Comparison of ENCODE assay signal across 8 mouse cellular contexts in the genomic region with DNA sequence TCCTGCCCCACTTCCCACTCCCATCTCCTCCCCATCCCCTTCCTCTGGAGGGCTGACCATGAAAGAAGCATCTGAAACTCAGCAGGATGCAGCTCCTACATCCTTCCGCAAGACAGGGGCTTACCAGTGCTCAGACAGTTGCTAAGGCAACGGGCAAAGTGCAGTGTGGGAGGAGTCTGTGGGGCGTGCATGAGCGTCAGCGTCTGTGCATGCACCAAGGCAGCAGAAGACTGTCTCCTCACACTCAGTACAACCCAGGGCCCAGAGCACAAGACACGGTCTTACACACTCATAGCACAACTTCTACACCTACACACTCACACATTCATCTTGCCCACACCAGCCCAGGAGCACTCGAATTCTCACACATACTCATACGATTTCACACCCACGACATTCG.
DNase-seq lines count a peak whose midpoint lies in the region; ATAC-seq and TF ChIP-seq lines count a peak whose summit lies in the region.

No protein-coding gene starts in this region.

- no peak for DNase-seq in lung, adult 2 months
- peak; percentile 76 for DNase-seq in intestine, embryonic 14.5 days (ENCODE audit: low spot score)
- DNase-seq in retina, embryonic 14.5 days (ENCODE audit: low spot score), result peak; percentile 68
- no peak for DNase-seq in gastrocnemius, adult 18-20 months (ENCODE audit: low spot score)
- no peak for DNase-seq in heart, adult 9 months (ENCODE audit: low spot score in 2 of 2)

- 21% methylated on average over 10 of the region's 10 CpGs for WGBS in lung, embryonic 16.5 days
- WGBS in lung, adult 2 months, result 39% methylated on average over 10 of the region's 10 CpGs
- WGBS in embryonic facial prominence, embryonic 13.5 days, result 37% methylated on average over 10 of the region's 10 CpGs
- WGBS in intestine, embryonic 14.5 days, result 24% methylated on average over 10 of the region's 10 CpGs
- WGBS in limb, embryonic 13.5 days, result 37% methylated on average over 10 of the region's 10 CpGs

- no peak for TF ChIP-seq POLR2A in lung, adult 2 months (IDR thresholded peaks at IDR 0.05; ENCODE audit: borderline replicate concordance, extremely low read depth, low read depth, low read length)

- no peak overlapping the region for H3K4me2 ChIP-seq in lung, embryonic 16.5 days (ENCODE audit: low read depth, low read length)
- no peak overlapping the region for H3K4me2 ChIP-seq in embryonic facial prominence, embryonic 13.5 days
- no peak overlapping the region for H3K4me2 ChIP-seq in intestine, embryonic 14.5 days (ENCODE audit: low read length)
- 0 out of 2 replicates have a peak overlapping the region, but pooled peaks have one; percentile 14 for H3K4me2 ChIP-seq in limb, embryonic 13.5 days (replicated peaks)

- peak; percentile 75; the same call in 1 of the 2 replicates for ATAC-seq in lung, embryonic 16.5 days (ENCODE audit: low read depth)
- 0 out of 2 replicates have a peak, but pooled peaks have one; percentile 16 for ATAC-seq in embryonic facial prominence, embryonic 13.5 days (ENCODE audit: insufficient number of reproducible peaks, insufficient read depth, low FRiP score, low TSS enrichment, low read depth)
- ATAC-seq in intestine, embryonic 14.5 days (replicated peaks; ENCODE audit: low FRiP score, low TSS enrichment, low read depth), result peak; percentile 90
- peak; percentile 44; the same call in 1 of the 2 replicates for ATAC-seq in limb, embryonic 13.5 days (ENCODE audit: low FRiP score, low read depth)

- H3K27me3 ChIP-seq in lung, embryonic 16.5 days (ENCODE audit: control insufficient read depth, insufficient read depth, low read depth, low read length), result no peaks in the 10 kb centered on the region
- H3K27me3 ChIP-seq in embryonic facial prominence, embryonic 13.5 days, result no peaks in the 10 kb centered on the region
- H3K27me3 ChIP-seq in intestine, embryonic 14.5 days (replicated peaks; ENCODE audit: control insufficient read depth, insufficient read depth, low read length), result no peaks in the 10 kb centered on the region
- peaks cover 2% of the 10 kb centered on the region; the same call in 1 of the 2 replicates for H3K27me3 ChIP-seq in limb, embryonic 13.5 days

- H3K27ac ChIP-seq in lung, embryonic 16.5 days (ENCODE audit: low read length), result no peak overlapping the region
- H3K27ac ChIP-seq in embryonic facial prominence, embryonic 13.5 days, result no peak overlapping the region
- H3K27ac ChIP-seq in intestine, embryonic 14.5 days (ENCODE audit: low read depth), result peak overlapping the region; percentile 44; the same call in 1 of the 2 replicates
- H3K27ac ChIP-seq in limb, embryonic 13.5 days, result no peak overlapping the region

- no peak overlapping the region for H3K4me3 ChIP-seq in lung, embryonic 16.5 days (ENCODE audit: low read length)
- H3K4me3 ChIP-seq in lung, adult 2 months (replicated peaks; ENCODE audit: extremely low read depth, low read depth, low read length), result no peak overlapping the region
- no peak overlapping the region for H3K4me3 ChIP-seq in embryonic facial prominence, embryonic 13.5 days
- H3K4me3 ChIP-seq in intestine, embryonic 14.5 days (ENCODE audit: low read depth, low read length), result no peak overlapping the region
- H3K4me3 ChIP-seq in limb, embryonic 13.5 days, result no peak overlapping the region

- no peaks in the 10 kb centered on the region for H3K9me3 ChIP-seq in lung, embryonic 16.5 days (ENCODE audit: control insufficient read depth, low read length)
- no peaks in the 10 kb centered on the region for H3K9me3 ChIP-seq in embryonic facial prominence, embryonic 13.5 days
- H3K9me3 ChIP-seq in intestine, embryonic 14.5 days (ENCODE audit: control insufficient read depth, low read length), result no peaks in the 10 kb centered on the region
- no peaks in the 10 kb centered on the region for H3K9me3 ChIP-seq in limb, embryonic 13.5 days

- H3K9ac ChIP-seq in lung, embryonic 16.5 days (ENCODE audit: low read length), result no peak overlapping the region
- H3K9ac ChIP-seq in embryonic facial prominence, embryonic 13.5 days, result no peak overlapping the region
- H3K9ac ChIP-seq in intestine, embryonic 14.5 days (ENCODE audit: low read length), result no peak overlapping the region
- H3K9ac ChIP-seq in limb, embryonic 13.5 days, result no peak overlapping the region

- H3K4me1 ChIP-seq in lung, embryonic 16.5 days (replicated peaks; ENCODE audit: control insufficient read depth, insufficient read depth, low read length), result peaks cover 5% of the 10 kb centered on the region; the same call in 1 of the 2 replicates
- H3K4me1 ChIP-seq in lung, adult 2 months (ENCODE audit: control insufficient read depth, insufficient read depth, low read length), result peaks cover 2% of the 10 kb centered on the region; the same call in 1 of the 2 replicates
- peaks cover 16% of the 10 kb centered on the region for H3K4me1 ChIP-seq in embryonic facial prominence, embryonic 13.5 days
- H3K4me1 ChIP-seq in intestine, embryonic 14.5 days (replicated peaks; ENCODE audit: control insufficient read depth, insufficient read depth, low read length), result peaks cover 18% of the 10 kb centered on the region
- peaks cover 17% of the 10 kb centered on the region for H3K4me1 ChIP-seq in limb, embryonic 13.5 days

- TF ChIP-seq CTCF in lung, adult 2 months (IDR thresholded peaks at IDR 0.05; ENCODE audit: insufficient read depth, low read length), result no peak

- H3K36me3 ChIP-seq in lung, embryonic 16.5 days (ENCODE audit: control insufficient read depth, insufficient read depth, low read length), result no peaks in the 10 kb centered on the region
- no peaks in the 10 kb centered on the region for H3K36me3 ChIP-seq in embryonic facial prominence, embryonic 13.5 days
- H3K36me3 ChIP-seq in intestine, embryonic 14.5 days (ENCODE audit: control insufficient read depth, insufficient read depth, low read length), result no peaks in the 10 kb centered on the region
- no peaks in the 10 kb centered on the region for H3K36me3 ChIP-seq in limb, embryonic 13.5 days

Comparison
In these comparisons a context has a peak if more than half of its experiments do, and no peak if none do; other contexts are left out.
1. ATAC-seq: peak in every context shown above with its lines; median percentile 90 in intestine, embryonic 14.5 days; 75 in lung, embryonic 16.5 days; 44 in limb, embryonic 13.5 days; 16 in embryonic facial prominence, embryonic 13.5 days.
2. DNase-seq: peak in intestine, embryonic 14.5 days (single experiment) and retina, embryonic 14.5 days (single experiment); none in lung, adult 2 months (single experiment), gastrocnemius, adult 18-20 months (single experiment) and heart, adult 9 months (0 of 2).